Mouse (Mus musculus): ENCODE data around the gene Dlst.

DNA sequence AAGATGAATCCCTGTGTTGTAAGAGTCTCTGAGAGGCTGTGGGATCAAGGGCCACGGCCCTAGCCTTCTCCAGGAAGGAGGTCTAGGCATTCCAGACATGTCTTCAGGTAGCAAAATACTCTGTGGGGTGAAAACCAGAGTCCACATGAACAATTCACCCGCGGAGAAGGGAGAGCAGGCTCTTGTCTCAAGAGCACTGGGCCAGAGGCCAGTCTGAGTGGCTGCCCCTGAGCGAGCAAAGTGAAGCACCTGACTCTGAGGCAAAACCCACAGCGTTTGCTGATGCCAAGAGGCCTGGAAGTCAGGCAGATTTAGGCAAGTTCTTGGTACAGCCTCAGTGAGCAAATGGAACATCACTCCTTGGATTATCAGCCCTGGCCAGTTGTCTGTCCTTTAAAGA lies 73.5 kb downstream of the Dlst start:
- TF ChIP-seq CTCF (IDR thresholded peaks at IDR 0.05; ENCODE audit: insufficient read depth, low read length): no peak
- TF ChIP-seq POLR2A (IDR thresholded peaks at IDR 0.05; ENCODE audit: borderline replicate concordance, extremely low read depth, low read depth, low read length): no peak
